Mouse (Mus musculus) granulocyte monocyte progenitor cell, adult 5-6 weeks (primary cell): ENCODE measurements around the gene Arid1b. TPM values are rescaled to one million over a fixed set of nuclear protein-coding genes. Genes with fewer than 3 reads are reported as not detected.
A peak's percentile ranks its signal among the peaks of the same experiment; 100 is the strongest.

Experiments
- ATAC-seq: replicated peaks from 2 replicates; pipeline ENCODE4 v1.8.0; 2016; ENCODE audit warnings: mild to moderate bottlenecking, moderate TSS enrichment, inconsistent platforms; ENCODE audit not compliant: poor library complexity, severe bottlenecking
- total RNA-seq, 2 experiments: library from RNA; stranded (forward) in 1 of 2; stranded (reverse) in 1 of 2; fragments of 200-712, 200-1000 nt in 1 of 2; fragments of >200 nt in 1 of 2; fragmentation: Nextera tagmentation in 1 of 2; gene quantifications; 2 replicates each; pipeline ENCODE4 v1.2.3; 2014 to 2017

Gene Arid1b
- total RNA-seq, 2 experiments from 2014 or later: 29.4 to 39.2 TPM

- ATAC-seq: no peak
Measured at GRCm38 (mm10) chr17:5286571-5287209, 292.6 kb downstream of the Arid1b start.

DNA sequence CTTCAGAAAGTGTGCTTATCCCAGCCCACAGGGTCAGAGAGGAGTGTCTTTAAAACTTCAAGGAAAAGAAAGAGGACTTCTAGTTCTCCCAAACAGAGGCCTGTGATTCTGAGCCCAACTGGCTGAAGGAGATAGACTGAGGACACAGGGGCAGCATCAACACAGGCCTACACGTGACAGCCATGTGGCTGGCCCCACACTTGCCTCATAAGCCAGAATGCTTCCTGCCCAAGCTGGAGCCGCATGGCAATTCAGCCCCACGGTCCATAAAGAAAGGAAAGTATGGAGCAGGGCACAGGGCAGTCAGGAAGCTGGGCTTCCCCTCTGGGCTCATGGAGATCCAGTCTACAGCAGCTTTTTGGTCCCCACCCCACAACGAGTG, 293.1 kb downstream of the Arid1b start:
- ATAC-seq: peak; percentile 26; the same call in 1 of the 2 replicates

- ATAC-seq: no peak
Measured at GRCm38 (mm10) chr17:5287641-5288040, 293.5 kb downstream of the Arid1b start.

DNA sequence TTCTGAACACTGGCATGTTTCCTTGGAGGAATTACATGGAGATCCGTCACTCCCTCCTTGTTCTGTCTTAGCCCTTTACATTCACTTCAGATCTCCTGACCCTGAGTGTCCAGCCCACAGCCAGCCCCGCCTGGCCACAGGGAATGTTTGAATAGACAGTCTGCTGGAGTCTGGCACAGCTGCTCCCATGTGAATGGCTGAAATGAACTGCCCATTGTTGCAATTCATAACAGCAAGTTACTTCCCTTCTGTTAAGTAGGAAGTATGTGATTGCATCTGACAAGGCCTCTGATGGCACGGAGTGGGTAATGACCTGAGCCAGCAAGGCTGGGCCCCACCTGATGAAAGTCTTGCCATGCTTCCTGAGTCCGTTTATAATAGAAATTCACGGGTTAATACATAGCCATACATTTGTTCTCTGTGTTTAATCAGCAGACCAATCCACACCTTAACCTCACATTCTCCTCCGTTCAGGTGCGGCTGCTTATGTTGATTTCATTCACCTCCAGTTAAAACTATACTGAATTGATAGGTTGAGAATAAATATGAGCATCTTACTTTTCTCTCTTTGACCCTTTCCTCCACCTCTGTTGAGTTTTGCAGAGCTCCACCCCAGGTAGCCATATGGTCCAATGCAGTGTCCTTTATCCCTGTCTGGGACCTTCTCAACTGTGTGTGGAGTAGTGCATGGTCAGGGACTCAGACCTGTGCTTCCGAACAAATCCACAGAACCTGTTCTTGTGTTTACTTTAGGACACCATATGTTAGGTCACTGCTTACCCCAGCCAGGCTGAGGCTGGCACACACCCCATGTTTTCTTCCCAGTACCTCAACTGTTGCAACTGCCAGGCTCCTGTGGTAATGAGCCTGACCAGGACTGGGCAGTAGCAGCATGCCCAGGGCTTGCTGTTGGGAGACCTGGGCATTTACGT, 299.8 kb downstream of the Arid1b start:
- peak; percentile 83 for ATAC-seq

DNA sequence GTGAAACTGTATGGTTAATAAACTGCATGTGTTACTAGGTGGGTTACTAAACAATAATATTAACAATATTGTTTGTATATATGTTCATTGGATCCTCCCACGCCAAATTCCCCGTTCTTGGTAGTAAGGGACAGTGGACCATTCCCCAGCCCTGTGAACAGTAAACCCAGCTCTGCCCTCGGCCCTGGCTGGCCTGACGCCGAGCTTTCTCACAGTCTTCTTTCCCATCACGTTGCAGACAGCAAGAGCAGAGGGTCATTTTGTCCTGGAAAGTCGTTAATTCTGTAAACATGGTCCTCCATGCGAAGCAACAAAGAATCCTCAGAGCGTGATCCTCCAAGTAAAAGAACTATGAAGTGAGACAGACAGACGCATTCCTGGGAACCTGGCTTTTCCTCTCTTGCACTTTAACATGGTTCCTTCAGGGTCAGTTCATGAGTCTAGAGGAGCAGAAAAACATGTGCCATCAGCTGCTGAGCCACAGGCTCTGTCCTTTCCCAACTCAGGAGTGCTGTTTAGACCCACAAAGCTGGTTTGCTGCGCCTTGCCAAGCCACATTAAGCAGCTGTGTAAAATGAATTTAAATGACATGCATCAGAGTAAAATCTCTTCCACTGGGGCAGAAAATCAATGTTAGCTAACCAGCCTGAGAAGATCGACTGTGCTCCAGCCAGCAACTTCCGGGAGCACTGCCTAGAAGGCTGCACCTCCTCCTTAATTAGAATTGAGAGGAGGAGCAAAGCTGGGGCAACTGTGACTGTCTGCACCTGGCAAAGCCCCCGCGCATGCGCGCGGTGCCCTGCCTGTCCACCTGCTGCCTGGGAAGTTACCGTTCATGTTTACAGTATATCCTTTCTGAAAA, 301.2 kb downstream of the Arid1b start:
- peak; percentile 63 for ATAC-seq

DNA sequence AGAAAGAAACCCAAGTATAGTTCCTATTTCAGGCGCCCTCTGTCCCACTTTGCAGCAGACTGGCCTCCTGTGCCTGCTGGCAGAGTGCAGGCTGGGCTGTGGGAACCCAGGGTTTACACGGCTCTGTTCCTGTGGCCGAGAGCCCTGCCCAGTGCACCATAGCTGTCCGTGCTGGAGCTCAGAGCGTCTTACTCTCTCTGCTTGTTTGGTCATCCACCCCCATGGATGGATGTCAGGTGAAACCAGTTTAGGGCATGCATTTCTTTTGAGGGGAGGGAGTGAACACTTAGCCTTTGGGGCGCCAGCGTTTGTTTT, 301.8 kb downstream of the Arid1b start:
- ATAC-seq: no peak

DNA sequence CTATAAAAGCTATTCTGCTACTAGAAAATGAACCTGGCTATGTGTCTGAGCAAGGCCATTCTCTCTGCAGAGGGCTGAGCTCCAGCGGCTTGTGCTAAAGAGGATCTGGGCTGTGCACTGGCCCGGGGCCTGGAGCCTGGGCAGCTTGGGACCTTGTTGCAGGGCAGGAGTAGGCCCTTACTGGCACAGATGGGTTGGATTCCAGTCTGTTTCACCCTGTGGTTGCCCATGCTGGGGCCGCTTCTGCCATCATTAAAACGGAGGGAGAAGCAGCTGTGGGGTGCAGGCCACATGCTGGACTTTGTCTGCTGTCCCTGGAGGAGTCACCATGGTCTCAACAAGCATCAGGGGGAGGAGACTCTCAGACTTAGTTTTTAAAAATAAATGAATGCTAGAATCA, 303.4 kb downstream of the Arid1b start:
- ATAC-seq: no peak

DNA sequence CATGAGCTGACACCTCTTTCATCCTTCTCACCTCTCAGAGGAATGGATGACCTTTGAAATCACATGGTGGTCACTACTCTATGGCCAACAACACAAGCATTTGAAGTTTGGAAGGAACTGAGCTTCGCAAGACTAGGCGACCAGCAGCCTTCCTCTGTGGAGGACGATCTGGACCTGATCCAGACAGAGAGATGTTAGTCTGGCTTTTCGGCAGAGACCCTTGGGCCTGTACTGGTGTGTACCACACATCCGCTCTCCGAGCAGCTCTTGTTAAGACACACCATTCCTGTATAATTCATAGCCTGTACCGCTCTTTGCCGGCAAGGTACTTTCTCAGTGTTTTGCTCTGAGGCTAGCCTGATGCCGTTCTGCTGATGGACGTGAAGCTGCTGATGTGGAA, 303.9 kb downstream of the Arid1b start:
- no peak for ATAC-seq

- no peak for ATAC-seq
Measured at GRCm38 (mm10) chr17:5298891-5299559, 304.9 kb downstream of the Arid1b start.

- ATAC-seq: peak; percentile 88
Measured at GRCm38 (mm10) chr17:5302971-5303746, 309.0 kb downstream of the Arid1b start.

GRCm38 (mm10) chr17:5305783-5306477, 311.8 kb downstream of the Arid1b start:
- no peak for ATAC-seq

GRCm38 (mm10) chr17:5309930-5310329, 315.8 kb downstream of the Arid1b start:
- ATAC-seq: peak; percentile 69

- no peak for ATAC-seq
Measured at GRCm38 (mm10) chr17:5310425-5310888, 316.3 kb downstream of the Arid1b start.

- ATAC-seq: peak; percentile 84
Measured at GRCm38 (mm10) chr17:5311062-5311461, 316.9 kb downstream of the Arid1b start.

- ATAC-seq: no peak
Measured at GRCm38 (mm10) chr17:5312307-5312706, 318.2 kb downstream of the Arid1b start.

- ATAC-seq: no peak
Measured at GRCm38 (mm10) chr17:5314735-5315134, 320.6 kb downstream of the Arid1b start.

DNA sequence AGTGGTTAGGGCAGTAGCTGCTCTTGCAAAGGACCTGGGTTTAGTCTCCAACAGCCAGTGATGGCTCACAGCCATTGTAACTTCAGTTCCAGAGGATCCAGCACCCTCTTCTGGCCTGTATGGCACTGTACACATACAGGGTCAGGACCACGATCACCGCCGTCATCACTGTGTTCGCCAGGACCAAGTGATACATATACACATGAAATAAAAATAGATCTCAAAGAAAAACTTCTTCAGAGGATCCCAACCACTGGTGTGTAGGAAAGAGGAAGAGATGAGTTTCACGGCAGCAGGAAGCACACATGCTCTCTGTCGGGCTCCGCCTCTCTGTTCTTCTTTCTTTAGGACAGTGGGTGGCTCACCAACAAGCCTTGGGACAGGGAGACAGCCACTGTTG, 322.4 kb downstream of the Arid1b start:
- ATAC-seq: peak; percentile 88

GRCm38 (mm10) chr17:5321589-5322225, 327.6 kb downstream of the Arid1b start:
- ATAC-seq: peak; percentile 19; the same call in 1 of the 2 replicates
